Mouse (Mus musculus) liver, embryonic 16.5 days (tissue): Measurements from ENCODE around the gene Dmac1. TPM values are rescaled to one million over a fixed set of nuclear protein-coding genes. Genes with fewer than 3 reads are reported as not detected.

ENCODE experiments used
- ATAC-seq: fragments of 200-750 bp; cut with Nextera tagmentation; 2 replicates; pipeline ENCODE4 v1.8.0; 2017; ENCODE audit warnings: low read depth, mild to moderate bottlenecking, moderate number of reproducible peaks, moderate library complexity
- H3K27ac ChIP-seq: fragments of 300-500 bp; sonication (generic); 2 replicates; pipeline ENCODE4 v1.5.1; 2014; ENCODE audit warnings: mild to moderate bottlenecking, low read length
- H3K27me3 ChIP-seq: fragments of 300-500 bp; sonication (generic); 2 replicates; pipeline ENCODE4 v1.6.1; 2014; ENCODE audit warnings: low read depth, low read length, mixed read lengths; ENCODE audit not compliant: control insufficient read depth, insufficient read depth
- H3K36me3 ChIP-seq: fragments of 300-500 bp; sonication (generic); 2 replicates; pipeline ENCODE4 v1.6.1; 2014; ENCODE audit warnings: mild to moderate bottlenecking; ENCODE audit not compliant: control insufficient read depth, insufficient read depth
- H3K4me1 ChIP-seq: fragments of 300-500 bp; sonication (generic); 2 replicates; pipeline ENCODE4 v1.6.1; 2014; ENCODE audit warnings: low read depth, low read length, mixed read lengths; ENCODE audit not compliant: control insufficient read depth
- H3K4me2 ChIP-seq: fragments of 300-500 bp; sonication (generic); 2 replicates; pipeline ENCODE4 v1.6.1; 2014; ENCODE audit warnings: low read depth, low read length, mixed read lengths
- H3K4me3 ChIP-seq: fragments of 300-500 bp; sonication (generic); 2 replicates; pipeline ENCODE4 v1.5.1; 2014; ENCODE audit warnings: low read depth, mild to moderate bottlenecking, low read length
- H3K9ac ChIP-seq: fragments of 300-500 bp; sonication (generic); 2 replicates; pipeline ENCODE4 v1.6.1; 2014; ENCODE audit warnings: low read depth, low read length
- H3K9me3 ChIP-seq: fragments of 300-500 bp; sonication (generic); replicated peaks from 2 replicates; pipeline ENCODE4 v1.6.1; 2016; ENCODE audit warnings: low read length; ENCODE audit not compliant: control insufficient read depth
- WGBS: fragments of 180-500 bp; shearing (Covaris S2); extraction: QIAGEN DNeasy Blood & Tissue Kit; methylation state at CpG from one replicate; pipeline ENCODE4 v1.1.7; 2014; ENCODE audit not compliant: insufficient replicate concordance; 5-methylcytosine and 5-hydroxymethylcytosine counted together
- polyA plus RNA-seq: library from polyadenylated mRNA; unstranded; fragments of >200 nt; fragmentation: Nextera tagmentation; extraction: Ambion mirVana; gene quantifications from 2 replicates; pipeline ENCODE4 v1.2.1, GENCODE M21; 2015

Dmac1 gene
- polyA plus RNA-seq, 1 experiment from 2014 or later = 44.7 TPM

- H3K9me3 ChIP-seq = no peaks in the 10 kb centered on the region
- H3K27ac ChIP-seq = no peak overlapping the region
- peaks cover 3% of the 10 kb centered on the region for H3K4me1 ChIP-seq
- ATAC-seq = peak; percentile 78
- peak overlapping the region; percentile 83 for H3K4me3 ChIP-seq
- peak overlapping the region; percentile 72 for H3K4me2 ChIP-seq
- 4% methylated on average over 30 of the region's 30 CpGs for WGBS
- no peaks in the 10 kb centered on the region for H3K36me3 ChIP-seq
- H3K27me3 ChIP-seq = no peaks in the 10 kb centered on the region
- H3K9ac ChIP-seq = peak overlapping the region; percentile 85
Measured at GRCm38 (mm10) chr4:75277467-75278196, 473 bp downstream of the Dmac1 start.

DNA sequence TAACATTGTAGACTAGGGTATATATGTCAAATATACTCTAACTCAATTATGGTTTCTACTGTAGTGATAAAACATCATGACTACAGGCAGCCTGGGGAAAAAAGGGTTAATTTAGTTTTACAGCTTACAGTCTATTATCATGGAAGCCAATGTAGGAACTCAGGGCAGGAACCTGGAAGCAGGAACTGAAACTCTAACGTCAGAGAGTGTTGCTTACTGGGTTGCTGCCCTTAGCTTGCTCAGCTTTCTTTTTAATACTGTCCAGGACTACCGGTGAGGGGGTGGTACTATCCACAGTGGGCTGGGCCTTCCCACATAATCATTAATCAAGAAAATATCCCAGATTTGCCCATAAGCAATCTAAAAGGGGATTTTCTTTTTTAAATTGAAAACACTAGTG lies 2.4 kb downstream of the Dmac1 start:
- H3K9me3 ChIP-seq = no peaks in the 10 kb centered on the region
- no peak for ATAC-seq
- 58% methylated on average over 2 of the region's 2 CpGs for WGBS

GRCm38 (mm10) chr4:75267866-75268265 lies 10.2 kb downstream of the Dmac1 start:
- no peaks in the 10 kb centered on the region for H3K36me3 ChIP-seq
- no peak overlapping the region for H3K9ac ChIP-seq
- no peaks in the 10 kb centered on the region for H3K27me3 ChIP-seq
- H3K4me1 ChIP-seq = no peaks in the 10 kb centered on the region
- 34% methylated on average over 2 of the region's 2 CpGs for WGBS
- no peaks in the 10 kb centered on the region for H3K9me3 ChIP-seq
- H3K4me3 ChIP-seq = no peak overlapping the region
- H3K4me2 ChIP-seq = no peak overlapping the region
- H3K27ac ChIP-seq = no peak overlapping the region
- ATAC-seq = no peak

More for the DNA sequence above, 2.4 kb downstream of the Dmac1 start:
- H3K9ac ChIP-seq = no peak overlapping the region
- H3K4me2 ChIP-seq = no peak overlapping the region
- H3K27me3 ChIP-seq = no peaks in the 10 kb centered on the region
- H3K27ac ChIP-seq = no peak overlapping the region
- H3K36me3 ChIP-seq = no peaks in the 10 kb centered on the region
- no peak overlapping the region for H3K4me3 ChIP-seq
- peaks cover 3% of the 10 kb centered on the region for H3K4me1 ChIP-seq

GRCm38 (mm10) chr4:75266773-75267550 lies 11.1 kb downstream of the Dmac1 start:
- no peaks in the 10 kb centered on the region for H3K9me3 ChIP-seq
- 24% methylated on average over 6 of the region's 6 CpGs for WGBS
- no peaks in the 10 kb centered on the region for H3K4me1 ChIP-seq
- no peak overlapping the region for H3K9ac ChIP-seq
- no peak overlapping the region for H3K27ac ChIP-seq
- H3K4me2 ChIP-seq = no peak overlapping the region
- no peak for ATAC-seq
- H3K36me3 ChIP-seq = no peaks in the 10 kb centered on the region
- H3K4me3 ChIP-seq = no peak overlapping the region
- H3K27me3 ChIP-seq = no peaks in the 10 kb centered on the region

DNA sequence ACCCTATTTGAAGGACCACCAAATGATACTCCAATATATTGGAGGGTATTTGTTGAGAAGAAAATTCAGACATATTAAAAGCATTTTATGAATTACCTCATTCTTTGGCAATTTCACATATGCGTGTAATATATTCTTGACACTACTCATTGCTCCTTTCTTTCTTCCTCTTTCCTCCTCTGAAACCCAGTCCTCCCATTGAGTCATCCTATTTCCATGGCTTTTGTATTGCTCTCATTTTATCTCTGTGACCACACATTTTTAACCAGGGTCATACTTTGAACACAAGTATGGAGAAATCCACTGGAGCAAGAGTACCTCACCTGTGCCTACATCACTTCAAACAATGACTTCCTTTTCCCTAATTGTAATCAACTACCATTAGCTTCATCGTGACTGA lies 13.9 kb downstream of the Dmac1 start:
- H3K4me2 ChIP-seq = no peak overlapping the region
- no peaks in the 10 kb centered on the region for H3K36me3 ChIP-seq
- WGBS = 58% methylated on average over 2 of the region's 2 CpGs
- H3K4me3 ChIP-seq = no peak overlapping the region
- H3K9ac ChIP-seq = no peak overlapping the region
- no peak for ATAC-seq
- H3K4me1 ChIP-seq = no peaks in the 10 kb centered on the region
- no peaks in the 10 kb centered on the region for H3K27me3 ChIP-seq
- no peaks in the 10 kb centered on the region for H3K9me3 ChIP-seq
- no peak overlapping the region for H3K27ac ChIP-seq

GRCm38 (mm10) chr4:75263556-75264129 lies 14.5 kb downstream of the Dmac1 start:
- Histone ChIP-seq H3K36me3 (no peaks in the 10 kb centered on the region), H3K4me1 (no peaks in the 10 kb centered on the region), H3K9ac (no peak overlapping the region), H3K9me3 (no peaks in the 10 kb centered on the region), H3K4me2 (no peak overlapping the region), H3K27me3 (no peaks in the 10 kb centered on the region), H3K4me3 (no peak overlapping the region), H3K27ac (no peak overlapping the region)
- 70% methylated on average over 3 of the region's 3 CpGs for WGBS
- ATAC-seq = no peak

GRCm38 (mm10) chr4:75262423-75262822 lies 15.7 kb downstream of the Dmac1 start:
- Histone ChIP-seq H3K4me2 (no peak overlapping the region), H3K4me3 (no peak overlapping the region), H3K9ac (no peak overlapping the region), H3K9me3 (no peaks in the 10 kb centered on the region), H3K27me3 (no peaks in the 10 kb centered on the region), H3K36me3 (no peaks in the 10 kb centered on the region), H3K4me1 (no peaks in the 10 kb centered on the region), H3K27ac (no peak overlapping the region)
- WGBS = 37% methylated on average over 7 of the region's 7 CpGs
- no peak for ATAC-seq

GRCm38 (mm10) chr4:75260156-75260555 lies 17.9 kb downstream of the Dmac1 start:
- Histone ChIP-seq H3K4me1 (no peaks in the 10 kb centered on the region), H3K36me3 (no peaks in the 10 kb centered on the region), H3K4me3 (no peak overlapping the region), H3K9ac (no peak overlapping the region), H3K9me3 (no peaks in the 10 kb centered on the region), H3K27ac (no peak overlapping the region), H3K27me3 (no peaks in the 10 kb centered on the region), H3K4me2 (no peak overlapping the region)
- 64% methylated on average over 6 of the region's 6 CpGs for WGBS
- no peak for ATAC-seq

DNA sequence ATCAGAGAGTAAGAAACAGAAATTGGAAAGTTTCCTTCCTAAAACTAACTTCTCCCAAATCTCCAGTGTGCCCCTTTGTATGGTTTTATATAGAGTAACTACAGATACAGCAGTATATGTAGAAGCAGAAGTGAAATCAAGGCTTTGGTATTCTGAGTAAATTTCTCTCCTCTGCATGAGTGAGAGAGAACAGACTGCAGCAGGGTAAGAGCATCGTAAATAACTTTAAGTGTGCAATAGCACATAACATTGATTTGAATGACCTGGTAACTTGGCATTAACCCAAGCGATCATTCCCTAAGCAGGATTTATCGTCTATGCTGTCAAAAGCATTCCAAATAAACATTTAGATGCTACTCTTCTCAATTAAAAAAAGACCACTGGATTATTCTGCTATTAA lies 18.7 kb downstream of the Dmac1 start:
- Histone ChIP-seq H3K4me1 (no peaks in the 10 kb centered on the region), H3K9me3 (no peaks in the 10 kb centered on the region), H3K9ac (no peak overlapping the region), H3K4me3 (no peak overlapping the region), H3K4me2 (no peak overlapping the region), H3K27ac (no peak overlapping the region), H3K27me3 (no peaks in the 10 kb centered on the region), H3K36me3 (no peaks in the 10 kb centered on the region)
- 61% methylated on average over 3 of the region's 3 CpGs for WGBS
- ATAC-seq = no peak
